Mouse (Mus musculus) heart, embryonic 11.5 days (tissue): ENCODE data around the gene Arf6. TPM values are rescaled to one million over a fixed set of nuclear protein-coding genes. Genes with fewer than 3 reads are reported as not detected.

ENCODE experiments used
- ATAC-seq: fragments of 200-750 bp; cut with Nextera tagmentation; replicated peaks from 2 replicates; pipeline ENCODE4 v1.8.0; 2017; ENCODE audit warnings: moderate library complexity; ENCODE audit not compliant: insufficient number of reproducible peaks, low FRiP score, low TSS enrichment
- H3K27ac ChIP-seq: fragments of 300-500 bp; sonication (generic); 2 replicates; pipeline ENCODE4 v1.5.1; 2014; ENCODE audit warnings: mild to moderate bottlenecking, low read depth, low read length
- H3K27me3 ChIP-seq: fragments of 300-500 bp; sonication (generic); 2 replicates; pipeline ENCODE4 v1.6.1; 2014; ENCODE audit warnings: mild to moderate bottlenecking, low read length, mixed read lengths; ENCODE audit not compliant: control insufficient read depth, insufficient read depth
- H3K36me3 ChIP-seq: fragments of 300-500 bp; sonication (generic); 2 replicates; pipeline ENCODE4 v1.6.1; 2014; ENCODE audit warnings: mild to moderate bottlenecking, low read length, moderate library complexity, mixed read lengths; ENCODE audit not compliant: control insufficient read depth, insufficient read depth
- H3K4me1 ChIP-seq: fragments of 300-500 bp; sonication (generic); 2 replicates; pipeline ENCODE4 v1.6.1; 2014; ENCODE audit warnings: low read length; ENCODE audit not compliant: control insufficient read depth, insufficient read depth
- H3K4me2 ChIP-seq: fragments of 300-500 bp; sonication (generic); 2 replicates; pipeline ENCODE4 v1.6.1; 2014; ENCODE audit warnings: mild to moderate bottlenecking, moderate library complexity
- H3K4me3 ChIP-seq: fragments of 300-500 bp; sonication (generic); 2 replicates; pipeline ENCODE4 v1.5.1; 2014; ENCODE audit warnings: low read depth, low read length
- H3K9ac ChIP-seq: fragments of 300-500 bp; sonication (generic); 2 replicates; pipeline ENCODE4 v1.6.1; 2014; ENCODE audit warnings: mild to moderate bottlenecking, low read depth, low read length, moderate library complexity
- H3K9me3 ChIP-seq: fragments of 300-500 bp; sonication (generic); replicated peaks from 2 replicates; pipeline ENCODE4 v1.6.1; 2016; ENCODE audit warnings: low read length; ENCODE audit not compliant: control insufficient read depth
- WGBS: fragments of 180-500 bp; shearing (Covaris S2); extraction: QIAGEN DNeasy Blood & Tissue Kit; methylation state at CpG from one replicate; pipeline ENCODE4 v1.1.7; 2014; ENCODE audit not compliant: insufficient replicate concordance; 5-methylcytosine and 5-hydroxymethylcytosine counted together
- polyA plus RNA-seq: library from polyadenylated mRNA; unstranded; fragments of >200 nt; fragmentation: Nextera tagmentation; extraction: Ambion mirVana; gene quantifications from 2 replicates; pipeline ENCODE4 v1.2.1, GENCODE M21; 2014

The Arf6 gene
- polyA plus RNA-seq, 1 experiment from 2014 or later, result 41.6 TPM

DNA sequence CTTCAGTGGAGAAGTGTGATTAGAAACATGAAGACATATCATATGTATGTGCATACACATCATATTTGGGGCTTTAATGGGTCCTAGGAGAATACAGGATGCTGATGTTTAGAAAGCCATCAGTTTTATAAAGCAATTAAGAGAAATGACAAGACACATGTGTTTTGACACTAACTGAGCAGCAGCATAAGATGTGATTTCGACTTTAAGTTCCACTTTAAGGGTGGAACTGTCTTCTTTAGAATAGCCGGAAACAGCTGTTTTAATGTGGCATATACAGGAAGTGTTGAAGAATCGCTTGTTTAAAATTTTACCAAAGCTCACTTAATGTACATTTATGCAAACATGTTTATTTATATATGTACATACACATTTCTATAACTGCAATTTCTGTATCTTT lies 41.4 kb downstream of the Arf6 start:
- ATAC-seq, result no peak
- no peak overlapping the region for H3K4me2 ChIP-seq
- no peaks in the 10 kb centered on the region for H3K36me3 ChIP-seq
- no peak overlapping the region for H3K4me3 ChIP-seq
- no peak overlapping the region for H3K27ac ChIP-seq
- no peaks in the 10 kb centered on the region for H3K27me3 ChIP-seq
- H3K4me1 ChIP-seq, result no peaks in the 10 kb centered on the region
- no peaks in the 10 kb centered on the region for H3K9me3 ChIP-seq
- WGBS, result 81% methylated on average over 3 of the region's 3 CpGs
- H3K9ac ChIP-seq, result no peak overlapping the region

DNA sequence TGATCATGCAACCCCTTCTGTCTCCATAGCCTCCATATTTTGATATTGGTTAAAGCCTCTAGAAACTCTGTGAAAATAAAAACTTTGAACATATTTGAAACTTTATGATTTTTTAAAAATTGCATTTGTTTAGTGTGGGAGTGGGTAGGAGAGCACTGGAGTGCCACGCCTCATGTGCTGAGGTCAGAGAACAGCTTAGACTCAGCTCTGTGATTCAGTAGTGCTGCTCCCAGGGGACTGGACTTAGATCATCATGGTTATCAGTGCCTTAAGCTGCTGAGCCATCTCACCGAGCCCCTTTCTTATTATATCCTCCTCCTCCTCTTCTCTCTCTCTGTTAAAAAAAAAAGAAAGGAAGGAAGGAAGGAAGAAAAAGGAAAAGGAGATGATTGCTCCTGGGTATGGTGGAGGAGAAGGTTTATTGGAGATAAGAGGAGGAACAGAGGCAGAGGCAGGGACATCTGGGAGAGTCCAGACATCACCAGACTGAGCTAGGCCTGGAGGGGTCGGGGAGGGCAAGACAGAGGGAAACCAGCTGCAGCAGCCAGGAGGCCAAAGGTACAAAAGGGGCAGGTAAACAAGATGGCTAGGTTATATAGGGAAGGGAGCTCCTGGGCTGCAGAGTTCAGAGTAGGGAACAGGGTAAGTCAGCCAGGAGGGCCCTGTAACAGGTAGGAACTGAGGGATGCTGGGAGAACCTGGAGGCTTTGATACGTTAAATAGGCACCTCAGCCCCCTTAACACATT lies 43.0 kb downstream of the Arf6 start:
- H3K9me3 ChIP-seq, result no peaks in the 10 kb centered on the region
- no peak overlapping the region for H3K4me2 ChIP-seq
- ATAC-seq, result no peak
- no peak overlapping the region for H3K4me3 ChIP-seq
- no peak overlapping the region for H3K9ac ChIP-seq
- H3K36me3 ChIP-seq, result no peaks in the 10 kb centered on the region
- H3K27ac ChIP-seq, result no peak overlapping the region
- H3K4me1 ChIP-seq, result no peaks in the 10 kb centered on the region
- 60% methylated on average over 4 of the region's 4 CpGs for WGBS
- no peaks in the 10 kb centered on the region for H3K27me3 ChIP-seq

DNA sequence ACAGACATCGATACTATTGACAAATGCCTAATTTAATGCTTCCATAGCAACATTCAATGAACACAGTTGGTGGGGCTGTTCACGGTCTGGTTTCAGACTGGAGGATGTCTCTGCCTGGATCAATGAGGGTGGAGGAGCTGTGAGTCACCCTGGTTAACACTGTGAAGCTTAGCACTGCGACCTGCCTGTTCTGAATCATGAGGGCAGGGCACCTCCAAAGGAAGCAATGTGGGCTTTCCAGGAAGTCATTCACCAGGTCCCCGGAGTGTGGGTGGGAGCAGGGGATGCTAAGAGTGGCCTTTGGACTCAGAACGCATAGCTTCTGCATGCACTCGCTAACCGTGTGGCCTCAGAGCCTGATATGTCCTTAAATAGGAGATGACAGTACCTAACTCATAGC lies 44.8 kb downstream of the Arf6 start:
- H3K27ac ChIP-seq, result no peak overlapping the region
- no peak overlapping the region for H3K4me2 ChIP-seq
- no peaks in the 10 kb centered on the region for H3K4me1 ChIP-seq
- no peak overlapping the region for H3K9ac ChIP-seq
- 67% methylated on average over 7 of the region's 7 CpGs for WGBS
- no peaks in the 10 kb centered on the region for H3K27me3 ChIP-seq
- ATAC-seq, result no peak
- H3K9me3 ChIP-seq, result no peaks in the 10 kb centered on the region
- H3K4me3 ChIP-seq, result no peak overlapping the region
- no peaks in the 10 kb centered on the region for H3K36me3 ChIP-seq

DNA sequence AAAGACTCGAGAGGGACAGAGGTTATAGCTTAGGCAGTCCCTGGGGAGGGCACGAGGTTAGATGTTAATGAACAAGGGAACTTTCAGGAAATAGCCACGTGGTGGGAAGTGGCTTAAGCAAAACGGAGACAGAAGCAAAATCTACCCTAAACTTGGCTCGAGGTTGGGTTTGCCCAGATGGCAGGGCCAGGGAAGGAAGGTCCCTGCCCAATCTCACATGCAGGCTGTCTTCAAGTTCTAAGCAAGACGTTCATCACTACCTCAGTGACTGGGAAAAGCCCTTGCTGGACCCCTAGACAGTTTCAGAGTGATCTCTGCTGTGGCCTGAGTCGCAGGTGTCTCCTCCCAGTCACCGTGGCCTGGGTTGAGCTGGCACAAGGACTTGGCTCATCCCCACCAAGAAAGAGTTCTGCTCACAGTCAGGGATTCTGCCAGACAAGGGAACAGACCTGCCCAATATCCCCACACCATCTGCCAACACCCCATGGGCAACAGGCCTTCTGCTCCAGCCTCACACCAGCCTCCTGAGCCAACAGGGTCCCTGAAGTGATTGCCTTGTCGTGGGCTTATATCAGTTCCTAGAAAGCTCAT lies 45.8 kb downstream of the Arf6 start:
- Histone ChIP-seq H3K9ac (no peak overlapping the region), H3K4me1 (no peaks in the 10 kb centered on the region), H3K4me3 (no peak overlapping the region), H3K27ac (no peak overlapping the region), H3K27me3 (no peaks in the 10 kb centered on the region), H3K4me2 (no peak overlapping the region), H3K36me3 (no peaks in the 10 kb centered on the region), H3K9me3 (no peaks in the 10 kb centered on the region)
- no peak for ATAC-seq
- 58% methylated on average over 9 of the region's 9 CpGs for WGBS

DNA sequence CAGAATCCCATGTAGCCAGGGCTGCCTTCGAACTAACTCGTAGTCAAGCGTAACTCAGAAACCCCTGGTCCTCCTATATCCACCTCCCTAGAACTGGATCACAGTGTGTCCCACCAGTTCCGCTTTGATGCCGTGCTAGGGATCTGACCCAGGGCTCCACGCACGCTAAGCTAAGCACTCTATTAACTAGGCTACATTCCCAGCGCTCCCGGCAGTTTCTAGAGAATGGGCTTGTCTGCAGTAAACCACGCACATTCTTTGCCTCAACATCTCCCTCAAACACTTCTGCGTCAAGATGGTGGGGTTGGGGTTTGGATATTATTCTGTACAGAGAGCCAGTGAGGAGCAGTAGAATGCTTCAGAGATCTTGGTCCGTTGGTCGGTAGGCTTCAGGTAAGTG lies 46.7 kb downstream of the Arf6 start:
- H3K4me2 ChIP-seq, result no peak overlapping the region
- no peaks in the 10 kb centered on the region for H3K9me3 ChIP-seq
- WGBS, result 86% methylated on average over 13 of the region's 13 CpGs
- ATAC-seq, result no peak
- no peaks in the 10 kb centered on the region for H3K27me3 ChIP-seq
- H3K4me1 ChIP-seq, result no peaks in the 10 kb centered on the region; the same call in 1 of the 2 replicates
- H3K9ac ChIP-seq, result no peak overlapping the region
- H3K4me3 ChIP-seq, result no peak overlapping the region
- H3K27ac ChIP-seq, result no peak overlapping the region
- H3K36me3 ChIP-seq, result no peaks in the 10 kb centered on the region

DNA sequence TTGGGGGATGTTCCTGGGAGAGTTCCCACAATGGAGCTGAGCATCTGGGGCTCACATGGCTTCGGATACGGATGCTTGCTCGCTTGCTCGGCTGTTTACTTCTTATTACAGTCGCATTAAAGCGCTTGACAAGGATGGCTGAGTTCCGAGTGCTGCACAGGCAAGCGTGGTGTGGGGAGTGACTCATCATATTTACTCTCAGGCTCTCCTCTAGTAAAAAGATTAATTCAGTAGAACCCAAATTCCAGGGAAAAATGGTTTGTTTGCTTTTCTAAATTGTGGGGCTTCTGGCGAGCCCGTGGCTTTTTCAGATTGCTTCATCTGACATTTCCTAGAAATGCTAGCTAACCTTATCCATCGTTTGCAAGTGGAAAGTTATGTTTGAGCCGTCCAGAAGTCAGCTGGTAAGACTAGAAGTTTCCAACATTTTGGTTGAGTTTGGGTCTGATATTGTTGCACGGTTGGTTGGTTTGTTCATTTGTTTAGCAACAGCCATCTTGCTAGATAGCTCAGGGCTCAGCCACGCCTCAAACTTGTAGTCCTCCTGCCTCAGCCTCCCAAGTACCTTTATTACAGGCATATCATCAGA lies 47.2 kb downstream of the Arf6 start:
- Histone ChIP-seq H3K4me2 (no peak overlapping the region), H3K9me3 (no peaks in the 10 kb centered on the region), H3K27me3 (no peaks in the 10 kb centered on the region), H3K9ac (no peak overlapping the region), H3K4me3 (no peak overlapping the region), H3K4me1 (no peaks in the 10 kb centered on the region; the same call in 1 of the 2 replicates), H3K27ac (no peak overlapping the region), H3K36me3 (no peaks in the 10 kb centered on the region)
- 80% methylated on average over 14 of the region's 14 CpGs for WGBS
- no peak for ATAC-seq

DNA sequence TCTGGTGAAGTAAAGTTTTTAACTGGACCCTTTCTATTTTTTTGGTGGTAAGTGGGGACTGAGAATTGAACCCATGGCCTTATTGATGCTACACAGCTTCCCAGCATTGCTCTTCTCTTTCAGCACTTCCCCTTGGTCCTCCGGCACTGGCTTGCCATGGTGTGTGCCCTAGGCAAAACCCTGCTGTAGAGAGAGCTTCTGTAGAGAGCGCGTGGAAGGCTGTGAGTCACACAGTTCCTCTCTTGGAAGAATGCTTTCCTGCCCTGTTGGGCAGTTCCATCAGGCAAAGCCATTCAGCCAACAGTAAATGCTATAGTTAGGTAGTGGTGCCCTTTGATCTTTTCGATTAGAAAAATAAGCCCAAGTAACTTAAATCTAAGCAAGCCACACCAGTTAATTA lies 47.7 kb downstream of the Arf6 start:
- H3K9me3 ChIP-seq, result no peaks in the 10 kb centered on the region
- ATAC-seq, result no peak
- WGBS, result 89% methylated on average over 4 of the region's 4 CpGs

DNA sequence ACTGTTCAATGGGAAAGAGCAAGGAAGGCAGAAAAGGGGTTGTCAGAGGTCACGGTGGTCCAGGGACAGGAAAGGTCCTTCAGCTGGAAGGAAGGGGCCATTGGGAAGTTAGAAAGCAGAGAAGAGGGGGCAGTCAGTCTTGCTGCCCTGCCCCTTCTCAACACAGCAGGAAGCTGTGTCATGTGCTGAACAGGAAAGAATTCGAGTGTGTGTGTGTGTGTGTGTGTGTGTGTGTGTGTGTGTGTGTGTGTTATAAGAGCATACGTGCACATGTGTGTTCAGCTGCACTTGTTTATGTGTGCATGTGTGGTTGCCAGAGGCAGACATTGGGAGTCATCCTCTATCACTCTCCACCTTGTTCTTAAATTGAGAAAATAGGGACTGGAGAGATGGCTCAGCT lies 48.8 kb downstream of the Arf6 start:
- Histone ChIP-seq H3K4me2 (no peak overlapping the region), H3K36me3 (no peaks in the 10 kb centered on the region), H3K4me3 (no peak overlapping the region), H3K27me3 (no peaks in the 10 kb centered on the region), H3K27ac (no peak overlapping the region), H3K9ac (no peak overlapping the region), H3K4me1 (peaks cover 3% of the 10 kb centered on the region; the same call in 1 of the 2 replicates), H3K9me3 (no peaks in the 10 kb centered on the region)
- ATAC-seq, result no peak
- 63% methylated on average over 3 of the region's 3 CpGs for WGBS

More for the DNA sequence above, 47.7 kb downstream of the Arf6 start:
- no peaks in the 10 kb centered on the region for H3K27me3 ChIP-seq
- H3K4me3 ChIP-seq, result no peak overlapping the region
- H3K9ac ChIP-seq, result no peak overlapping the region
- H3K36me3 ChIP-seq, result no peaks in the 10 kb centered on the region
- no peak overlapping the region for H3K27ac ChIP-seq
- H3K4me1 ChIP-seq, result peaks cover under 1% of the 10 kb centered on the region; the same call in 1 of the 2 replicates
- no peak overlapping the region for H3K4me2 ChIP-seq
